Mouse (Mus musculus) urinary bladder, postnatal 25 days (tissue): ENCODE results near the gene AI837181.

ENCODE experiments used
- DNase-seq: peaks from one replicate; pipeline ENCODE4 v3.0.0; 2022; ENCODE audit warnings: low spot score

Gene AI837181

DNA sequence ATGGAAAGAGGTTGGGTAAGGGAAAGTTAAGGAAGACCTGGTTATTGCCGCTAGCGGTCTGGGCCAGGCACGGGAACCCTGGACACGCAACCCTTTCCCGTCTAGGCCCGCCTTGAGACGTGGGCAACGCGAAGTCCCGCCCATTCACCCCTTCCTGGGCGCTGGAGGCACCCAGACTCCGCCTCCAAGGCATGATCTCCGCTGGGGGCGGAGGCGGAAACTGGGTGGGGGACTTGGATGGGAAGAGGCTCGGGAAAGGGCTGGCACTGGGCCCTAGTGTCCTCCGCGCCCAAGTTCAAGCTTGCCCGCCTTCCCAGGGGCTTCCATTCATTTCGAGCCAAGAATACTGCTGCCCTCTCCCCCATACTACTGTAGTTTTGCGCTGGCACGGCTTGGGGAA is 48.8 kb downstream of the AI837181 start, which contains the start of gene Efemp2:
Efemp2 (plus strand) TSS at position 235 of the 400 bp plus-strand sequence.
- peak; percentile 74 for DNase-seq

DNA sequence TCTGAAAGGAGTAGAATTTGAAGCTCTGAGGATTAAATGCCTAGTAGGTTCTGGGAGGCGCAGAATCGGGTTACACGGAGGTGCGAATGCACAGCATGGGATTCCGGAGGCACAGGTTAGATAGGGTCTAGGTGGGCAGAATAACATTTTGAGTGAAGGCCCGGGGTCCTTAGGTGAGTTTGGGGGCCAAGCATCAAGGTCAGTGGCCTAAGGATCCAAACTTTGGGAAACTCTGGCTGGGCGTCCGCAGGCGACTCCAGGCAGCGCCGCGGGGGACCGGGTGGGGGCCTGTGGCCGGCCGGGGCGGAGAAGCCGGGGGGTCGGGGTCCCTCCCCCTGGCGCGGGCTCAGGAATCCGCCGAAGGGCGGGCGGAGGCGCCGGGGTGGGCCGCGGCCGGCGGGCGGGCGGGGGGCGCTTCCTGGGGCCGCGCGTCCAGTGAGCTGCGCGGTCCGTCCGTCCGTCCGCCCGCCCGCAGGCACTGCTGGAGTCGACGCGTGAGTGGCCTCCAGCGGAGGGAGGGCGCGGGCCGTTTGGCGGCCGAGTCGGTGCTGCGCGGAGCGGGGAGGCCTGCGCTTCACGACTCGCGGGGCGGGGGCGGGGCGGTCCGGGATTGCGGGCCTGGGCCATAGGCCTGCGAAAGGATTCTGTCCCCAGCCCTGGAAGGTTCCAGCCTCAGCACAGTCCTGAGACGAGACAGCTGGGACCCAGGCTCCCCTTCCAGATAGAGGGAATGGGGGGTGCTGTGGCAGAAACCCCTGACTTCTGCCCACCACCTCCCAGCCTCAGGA is 49.5 kb downstream of the AI837181 start:
- DNase-seq: peak; percentile 42

DNA sequence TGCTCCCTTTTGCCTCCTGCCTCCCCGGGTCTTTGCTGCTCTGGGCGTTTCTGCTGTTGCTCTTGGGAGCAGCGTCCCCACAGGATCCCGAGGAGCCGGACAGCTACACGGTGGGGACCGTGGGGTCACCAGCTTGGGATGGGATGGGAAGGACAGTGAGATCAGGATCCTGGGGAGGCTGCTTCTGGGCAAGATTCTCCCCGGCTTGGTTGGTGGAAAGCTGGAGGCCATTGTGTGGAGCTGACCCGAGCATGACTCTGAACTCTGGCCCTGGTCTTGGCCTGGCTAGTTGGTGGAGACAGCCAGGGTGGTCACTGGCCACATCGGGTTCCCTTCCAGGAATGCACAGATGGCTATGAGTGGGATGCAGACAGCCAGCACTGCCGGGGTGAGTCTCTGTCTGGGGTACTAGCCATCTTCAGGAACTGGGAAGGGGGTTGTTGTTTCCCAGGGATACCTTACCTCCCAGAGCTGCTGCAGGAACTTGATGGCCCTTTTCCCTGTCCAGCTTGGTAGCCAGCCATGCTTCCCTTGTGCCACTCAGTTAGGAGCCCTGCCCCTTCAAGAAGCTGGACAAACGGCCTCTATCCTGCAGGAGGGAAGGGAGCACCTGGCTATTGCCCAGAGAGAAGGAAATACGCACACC is 50.2 kb downstream of the AI837181 start:
- DNase-seq: no peak
